Mouse (Mus musculus): ENCODE data around the gene Birc2. TPM values are rescaled to one million over a fixed set of nuclear protein-coding genes. Genes with fewer than 3 reads are reported as not detected.

Birc2 gene
- total RNA-seq, 2 experiments from 2014 or later: 20.8 to 23.5 TPM

DNA sequence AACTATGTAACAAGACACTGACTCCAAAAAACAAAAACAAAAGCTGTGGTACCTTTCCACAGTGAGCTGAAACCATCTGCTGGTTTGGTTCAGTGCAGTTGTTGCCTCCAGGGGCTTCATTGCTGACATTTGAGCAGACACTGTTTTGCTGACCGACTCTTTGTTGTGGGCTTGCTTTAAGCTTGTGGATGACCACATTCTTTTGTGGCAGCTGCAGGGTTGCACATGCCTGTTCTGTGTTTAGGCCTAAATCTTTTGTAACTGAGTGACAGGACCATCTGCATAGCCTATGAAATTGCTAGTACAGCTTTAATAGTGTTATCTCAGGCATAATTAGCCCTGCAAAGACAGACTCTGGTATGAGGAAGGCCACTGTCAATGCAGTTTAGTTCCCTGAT, 52.2 kb downstream of the Birc2 start:
- DNase-seq: no peak

DNA sequence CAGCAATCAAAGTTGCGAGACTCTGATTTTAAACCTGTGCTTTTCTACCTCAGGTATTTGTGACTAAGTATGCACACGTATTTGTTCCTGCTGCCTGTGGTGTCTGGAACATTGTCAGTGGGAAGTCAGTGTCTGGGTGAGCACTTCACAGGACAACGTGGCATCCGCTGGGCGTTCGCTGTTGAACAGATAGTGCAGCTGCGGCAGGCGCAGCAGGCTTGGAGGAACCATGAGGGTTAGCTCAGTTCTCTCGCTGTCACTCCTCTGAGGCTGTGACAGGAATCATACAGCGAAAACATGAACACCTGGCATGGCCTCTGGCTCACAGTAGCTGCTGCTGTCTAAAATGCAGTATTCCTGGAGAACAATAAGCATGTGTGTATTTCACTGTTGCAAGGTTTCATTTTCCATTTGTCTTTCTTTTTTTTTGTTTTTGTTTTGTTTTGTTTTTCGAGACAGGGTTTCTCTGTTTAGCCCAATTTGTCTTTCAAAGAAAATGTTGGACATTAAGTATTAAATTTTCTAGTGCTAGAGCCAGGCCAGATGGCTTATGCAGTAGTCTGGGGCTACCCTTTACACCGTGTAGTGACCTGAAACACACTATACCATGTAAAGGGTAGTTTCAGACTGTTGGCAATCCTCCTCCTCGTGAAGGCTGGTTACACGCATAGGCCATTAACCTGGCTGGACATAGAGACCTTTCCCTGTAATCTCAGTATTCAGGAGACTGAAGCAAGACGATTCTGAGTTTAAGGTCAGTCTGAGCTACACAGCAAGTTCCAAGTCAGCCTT, 52.8 kb downstream of the Birc2 start:
- no peak for DNase-seq

DNA sequence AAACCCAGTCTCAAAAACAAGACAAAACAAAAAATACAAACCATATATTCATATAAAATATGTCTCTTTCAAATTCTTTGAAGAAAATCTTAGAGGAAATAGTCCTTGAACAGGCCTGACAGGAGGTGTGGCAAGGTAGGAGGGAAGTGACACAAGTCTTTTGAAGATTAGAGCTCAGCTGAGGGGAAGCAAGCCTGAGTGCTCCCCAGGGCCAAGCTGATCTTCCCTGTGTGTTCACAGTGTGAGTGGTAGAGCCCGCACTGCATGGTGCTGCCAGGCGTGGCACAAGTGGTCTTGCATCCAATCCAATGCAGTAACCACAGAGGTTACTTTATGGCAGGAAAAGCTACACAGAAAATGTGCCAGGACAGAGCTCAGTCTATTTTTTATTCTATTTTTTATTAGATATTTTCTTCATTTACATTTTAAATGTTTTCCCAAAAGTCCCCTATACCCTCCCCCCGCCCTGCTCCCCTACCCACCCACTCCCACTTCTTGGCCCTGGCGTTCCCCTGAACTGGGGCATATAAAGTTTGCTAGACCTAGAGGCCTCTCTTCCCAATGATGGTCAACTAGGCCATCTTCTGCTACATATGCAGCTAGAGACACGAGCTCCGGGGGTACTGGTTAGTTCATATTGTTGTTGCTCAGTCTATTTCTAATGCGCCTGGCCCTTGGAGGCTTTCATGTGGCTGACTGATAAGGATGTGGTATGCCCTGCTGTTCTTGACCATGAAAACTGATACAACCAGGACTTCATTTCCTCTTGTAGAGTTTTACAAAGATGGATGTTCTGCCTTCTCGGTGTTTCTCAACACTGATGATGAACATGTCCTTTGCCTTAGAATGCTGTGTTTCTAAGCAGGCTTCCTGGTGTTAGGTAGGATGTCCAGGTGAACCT, 56.4 kb downstream of the Birc2 start:
- DNase-seq: no peak

DNA sequence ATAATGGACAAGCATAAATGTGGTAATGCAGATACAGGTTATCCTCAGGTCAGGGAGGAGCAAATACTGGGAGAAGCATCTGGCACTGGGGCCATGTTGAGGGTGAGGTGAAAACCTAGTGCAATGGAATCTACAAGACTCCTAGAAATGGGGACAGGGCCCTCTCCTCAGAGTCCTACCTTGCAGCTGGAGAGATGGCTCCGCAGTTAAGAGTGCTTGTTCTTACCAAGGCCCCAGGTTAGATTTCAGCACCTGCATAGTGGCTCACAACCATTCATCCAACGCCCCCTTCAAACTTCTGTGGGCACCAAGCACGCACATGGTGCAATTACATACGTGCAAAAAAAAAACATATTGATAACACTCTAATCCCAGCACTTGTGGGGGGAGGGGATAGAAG, 57.1 kb downstream of the Birc2 start:
- no peak for DNase-seq

DNA sequence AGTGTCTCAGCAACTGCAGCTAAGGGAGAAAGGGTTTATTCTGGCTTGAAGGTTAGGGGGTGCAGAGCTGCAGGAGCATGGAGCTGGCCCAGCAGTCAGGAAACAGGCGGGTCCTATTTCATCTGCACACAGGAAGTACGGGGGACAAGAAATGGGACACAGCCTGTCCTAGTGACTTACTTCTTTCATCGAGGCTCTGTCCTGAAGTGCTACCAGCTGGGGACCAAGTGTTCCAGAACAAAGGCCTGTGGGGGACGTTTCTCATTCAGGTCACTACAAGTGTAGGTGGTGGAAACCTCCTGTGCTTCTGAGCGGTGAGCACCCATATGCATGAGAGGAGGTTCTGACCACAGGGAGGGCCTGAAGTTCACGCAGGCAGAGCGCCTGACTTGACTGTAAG, 58.1 kb downstream of the Birc2 start:
- no peak for DNase-seq

DNA sequence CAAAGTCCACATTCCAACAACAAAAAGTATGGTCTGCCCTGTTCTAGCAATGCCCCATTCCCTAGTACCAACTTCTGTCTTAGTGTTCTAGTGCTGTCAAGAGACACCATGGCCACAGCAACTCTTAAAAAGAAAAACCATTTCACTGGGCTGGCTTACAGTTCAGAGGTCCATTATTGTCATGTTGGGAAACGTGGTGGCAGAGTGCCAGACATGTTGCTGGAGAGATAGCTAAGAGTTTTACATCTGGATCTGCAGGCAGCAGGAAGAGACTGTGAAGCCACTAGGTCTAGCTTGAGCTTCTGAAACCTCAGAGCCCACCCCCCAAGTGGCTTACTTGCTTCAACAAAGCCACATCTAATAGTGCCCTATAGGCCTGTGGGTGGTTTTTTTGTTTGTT, 59.2 kb downstream of the Birc2 start:
- DNase-seq: no peak

DNA sequence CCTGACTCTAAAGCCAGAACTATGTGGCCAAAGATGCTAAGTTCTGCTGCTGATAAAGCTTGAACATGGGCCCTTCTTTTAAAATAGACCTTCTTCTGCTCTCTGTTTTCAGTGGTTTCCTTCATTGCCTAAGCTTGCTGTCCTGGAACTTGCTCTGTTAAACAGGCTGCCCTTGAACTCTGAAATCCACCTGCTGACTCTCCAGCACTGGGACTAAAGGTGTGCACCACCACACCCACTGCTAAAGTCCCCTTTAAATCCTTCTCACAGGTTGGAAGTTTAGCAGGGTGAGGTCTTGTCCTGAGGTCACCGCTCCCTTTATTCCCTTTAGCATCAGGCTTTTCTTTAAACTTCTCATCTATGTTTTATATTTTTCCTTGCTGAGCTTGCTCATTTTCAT, 59.9 kb downstream of the Birc2 start:
- DNase-seq: no peak

DNA sequence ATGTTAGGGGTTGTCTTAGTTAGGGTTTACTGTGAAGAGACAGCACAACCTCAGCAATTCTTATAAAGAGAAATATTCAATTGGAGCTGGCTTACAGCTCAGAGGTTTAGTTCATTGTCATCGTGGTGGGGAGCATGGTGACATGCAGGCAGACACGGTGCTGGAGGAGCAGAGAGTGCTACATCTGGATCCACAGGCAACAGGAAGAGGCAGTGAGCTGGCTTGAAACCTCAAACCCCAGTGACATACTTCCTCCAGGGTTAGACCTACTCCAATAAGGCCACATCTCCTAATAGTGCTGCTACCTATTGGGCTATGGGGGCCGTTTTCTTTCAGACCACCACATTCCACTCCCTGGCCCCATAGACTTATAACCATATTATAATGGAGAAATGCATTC, 60.9 kb downstream of the Birc2 start:
- DNase-seq: no peak

DNA sequence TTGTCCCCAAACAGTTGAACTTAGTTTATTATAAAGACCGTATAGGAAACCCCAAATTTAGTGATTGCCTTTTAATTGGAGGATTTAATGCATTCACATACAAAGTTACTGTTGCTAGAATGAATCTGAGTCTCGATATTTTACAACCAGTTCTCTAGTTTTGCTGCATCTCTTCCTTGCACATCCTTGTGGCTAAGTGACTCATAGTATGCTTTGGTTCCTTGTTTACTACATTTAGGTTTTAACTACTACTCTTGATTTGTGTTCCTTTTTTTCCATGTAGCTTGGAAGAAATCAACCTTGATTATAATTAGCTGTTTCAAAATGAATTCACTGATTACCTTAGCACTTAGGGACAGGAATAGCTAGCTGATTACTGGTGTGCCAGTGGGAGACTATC, 61.9 kb downstream of the Birc2 start:
- DNase-seq: no peak

DNA sequence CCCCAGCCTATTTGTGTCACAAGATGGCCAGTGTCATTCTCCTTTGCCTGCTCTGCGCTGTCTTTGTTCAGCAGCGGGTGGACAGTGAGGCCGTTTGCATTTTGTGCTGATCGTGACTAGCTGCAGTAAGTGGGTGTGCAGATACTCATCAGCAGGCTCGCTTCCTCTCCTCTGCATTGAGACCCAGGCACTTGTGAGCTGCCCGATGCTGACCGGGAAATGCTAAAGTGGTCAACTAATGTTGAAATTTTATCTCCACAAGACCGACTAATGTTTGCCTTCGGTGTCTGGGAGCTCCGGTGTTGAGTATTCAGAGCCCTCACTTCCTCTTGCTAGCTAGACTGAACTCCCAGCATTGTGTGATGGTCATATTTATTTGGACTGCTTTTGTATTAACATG, 62.3 kb downstream of the Birc2 start:
- DNase-seq: no peak

DNA sequence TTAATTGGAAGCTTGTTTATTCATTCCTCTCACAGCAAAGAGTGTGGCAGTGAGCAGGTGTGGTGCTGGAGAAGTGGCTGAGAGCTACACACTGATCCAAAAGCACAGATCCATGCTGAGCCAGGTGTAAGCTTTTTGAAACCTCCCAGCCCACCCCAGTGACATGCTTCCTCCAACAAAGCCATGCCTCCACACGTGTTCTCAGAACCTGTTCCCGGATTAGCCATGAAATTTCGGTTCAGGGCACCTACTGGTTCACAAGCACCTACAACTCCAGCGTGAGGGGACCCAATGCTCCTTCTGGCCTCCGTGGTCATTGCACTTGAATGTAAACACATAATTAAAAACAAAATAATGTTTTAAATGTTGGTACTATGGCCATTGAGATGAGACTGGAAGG, 63.2 kb downstream of the Birc2 start:
- DNase-seq: no peak

DNA sequence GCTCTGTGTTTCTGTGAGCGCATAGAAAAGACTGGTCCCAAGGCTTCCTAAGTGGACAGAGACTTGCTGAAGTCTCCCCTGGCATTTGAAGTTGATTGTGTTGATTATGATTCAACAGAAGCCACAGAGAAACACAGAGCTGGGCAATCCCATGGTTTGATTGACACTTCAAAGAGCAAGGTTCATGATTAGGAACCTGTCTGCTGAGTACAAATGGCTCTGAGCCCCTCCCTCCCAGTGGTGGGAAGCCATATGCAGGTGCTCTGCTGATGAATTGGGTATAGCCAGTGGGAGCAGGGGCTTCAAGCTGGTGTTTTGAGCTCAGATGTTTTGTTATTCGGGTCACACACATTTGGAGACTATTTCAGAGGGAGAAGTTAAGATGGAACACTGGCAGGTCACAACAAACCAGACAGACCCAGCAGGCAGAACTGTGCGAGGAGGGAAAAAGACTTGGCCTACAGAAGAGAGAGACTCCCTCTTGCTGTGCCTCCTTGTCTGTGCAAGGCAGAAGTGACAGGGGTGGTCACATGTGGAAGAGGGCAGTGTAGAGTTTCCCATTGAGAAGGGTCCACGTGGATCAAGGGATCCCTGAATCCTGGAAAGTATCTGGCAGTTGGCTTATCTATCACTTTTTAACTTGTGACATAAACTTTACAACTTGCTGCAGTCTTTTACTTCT, 64.0 kb downstream of the Birc2 start:
- no peak for DNase-seq

DNA sequence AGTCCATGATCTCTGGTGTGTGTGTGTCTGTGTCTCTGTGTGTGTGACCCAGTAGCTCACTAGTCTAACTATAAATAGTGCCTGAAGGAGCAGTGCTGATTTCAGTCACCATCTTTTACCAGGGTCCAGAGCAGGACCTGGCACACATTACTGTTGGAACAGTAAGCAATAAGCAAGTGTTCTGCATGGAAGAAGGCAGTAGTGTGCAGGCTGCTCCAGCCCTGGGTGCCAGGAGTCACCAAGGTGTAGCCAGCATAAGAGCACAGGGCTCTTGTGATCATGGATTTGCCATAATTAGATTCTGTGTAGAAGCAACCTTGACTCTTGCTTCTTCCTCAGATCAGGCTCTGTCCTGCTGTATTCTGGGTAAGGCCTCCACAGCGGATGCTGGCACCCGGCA, 64.5 kb downstream of the Birc2 start:
- no peak for DNase-seq

DNA sequence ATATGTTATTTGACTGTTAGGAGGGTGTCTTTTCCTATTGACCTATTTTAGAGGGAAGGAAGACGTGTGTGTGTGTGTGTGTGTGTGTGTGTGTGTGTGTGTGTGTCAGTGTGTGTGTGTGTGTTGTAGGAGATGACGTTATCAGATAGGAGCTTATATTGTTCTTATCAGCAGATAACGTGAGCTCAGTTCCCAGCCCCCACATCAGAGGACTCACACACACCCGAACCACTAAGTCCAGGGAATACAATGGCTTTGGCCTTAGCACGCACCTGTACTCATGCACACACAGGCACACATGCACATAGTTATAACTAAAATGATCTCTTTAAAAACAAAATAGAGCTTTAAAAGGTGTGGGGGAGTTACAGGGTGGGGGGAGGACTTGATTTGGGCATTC, 67.4 kb downstream of the Birc2 start:
- DNase-seq: no peak

DNA sequence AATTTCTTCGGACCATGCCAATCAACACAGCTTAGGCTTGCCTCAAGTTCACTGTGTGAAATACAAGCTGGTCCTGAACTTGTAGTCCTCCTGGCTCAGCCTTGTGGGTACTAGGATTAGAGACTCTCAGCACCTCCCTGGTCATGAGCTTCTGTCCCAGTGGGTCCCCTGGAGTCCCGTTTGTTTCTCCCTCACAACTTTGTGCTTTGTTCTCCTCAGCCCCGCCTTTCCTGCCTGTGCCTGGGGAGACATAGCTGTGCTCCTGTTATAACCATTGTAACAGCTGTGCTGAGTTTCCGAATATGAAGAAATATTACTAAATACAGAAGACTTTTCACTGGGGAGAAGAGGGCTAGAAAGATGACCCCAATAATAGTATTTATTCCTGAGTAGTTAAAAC, 67.8 kb downstream of the Birc2 start:
- DNase-seq: peak; percentile 26

Small RNA genes within 50 kb of the gene (microRNA-seq; reads per million reads assigned to microRNA genes)
- 0.41 to 0.69 reads per million in 2 experiments for gene Mir5618

Other genes with a start within 250 kb of the Birc2 start
- not detected for gene Mmp20, start 208.8 kb downstream of the Birc2 start, total RNA-seq (2021)
- gene Mmp7, start 145.0 kb downstream of the Birc2 start, total RNA-seq (2021): not detected
- gene Tmem123, start 73.0 kb downstream of the Birc2 start, total RNA-seq (2021): 10 to 100 TPM; 62.0 to 67.2 TPM
- 1 to 10 TPM; 7.0 to 8.8 TPM for gene Birc3, start 36.1 kb upstream of the Birc2 start, total RNA-seq (2021)
- gene Yap1, start 167.5 kb upstream of the Birc2 start, total RNA-seq (2021): 10 to 100 TPM; 64.7 to 69.2 TPM
- 1 to 10 TPM; 1.2 to 1.5 TPM for gene Cfap300, start 205.8 kb upstream of the Birc2 start, total RNA-seq (2021)